Mouse (Mus musculus): ENCODE data around the gene Aff3. TPM values are rescaled to one million over a fixed set of nuclear protein-coding genes. Genes with fewer than 3 reads are reported as not detected.

The Aff3 gene
- total RNA-seq, 1 experiment from 2014 or later, result 22.8 TPM

- no peak for ATAC-seq (replicated peaks; ENCODE audit: insufficient number of reproducible peaks, low FRiP score, low TSS enrichment, poor library complexity, severe bottlenecking)
Measured at GRCm38 (mm10) chr1:38199669-38200635, 464.8 kb downstream of the Aff3 start.

GRCm38 (mm10) chr1:38198393-38199029 is 466.2 kb downstream of the Aff3 start:
- no peak for ATAC-seq (replicated peaks; ENCODE audit: insufficient number of reproducible peaks, low FRiP score, low TSS enrichment, poor library complexity, severe bottlenecking)

GRCm38 (mm10) chr1:38197145-38197682 is 467.5 kb downstream of the Aff3 start:
- ATAC-seq (replicated peaks; ENCODE audit: insufficient number of reproducible peaks, low FRiP score, low TSS enrichment, poor library complexity, severe bottlenecking), result no peak

GRCm38 (mm10) chr1:38195721-38196120 is 469.0 kb downstream of the Aff3 start:
- no peak for ATAC-seq (replicated peaks; ENCODE audit: insufficient number of reproducible peaks, low FRiP score, low TSS enrichment, poor library complexity, severe bottlenecking)

GRCm38 (mm10) chr1:38186227-38186545 is 478.6 kb downstream of the Aff3 start:
- no peak for ATAC-seq (replicated peaks; ENCODE audit: insufficient number of reproducible peaks, low FRiP score, low TSS enrichment, poor library complexity, severe bottlenecking)

DNA sequence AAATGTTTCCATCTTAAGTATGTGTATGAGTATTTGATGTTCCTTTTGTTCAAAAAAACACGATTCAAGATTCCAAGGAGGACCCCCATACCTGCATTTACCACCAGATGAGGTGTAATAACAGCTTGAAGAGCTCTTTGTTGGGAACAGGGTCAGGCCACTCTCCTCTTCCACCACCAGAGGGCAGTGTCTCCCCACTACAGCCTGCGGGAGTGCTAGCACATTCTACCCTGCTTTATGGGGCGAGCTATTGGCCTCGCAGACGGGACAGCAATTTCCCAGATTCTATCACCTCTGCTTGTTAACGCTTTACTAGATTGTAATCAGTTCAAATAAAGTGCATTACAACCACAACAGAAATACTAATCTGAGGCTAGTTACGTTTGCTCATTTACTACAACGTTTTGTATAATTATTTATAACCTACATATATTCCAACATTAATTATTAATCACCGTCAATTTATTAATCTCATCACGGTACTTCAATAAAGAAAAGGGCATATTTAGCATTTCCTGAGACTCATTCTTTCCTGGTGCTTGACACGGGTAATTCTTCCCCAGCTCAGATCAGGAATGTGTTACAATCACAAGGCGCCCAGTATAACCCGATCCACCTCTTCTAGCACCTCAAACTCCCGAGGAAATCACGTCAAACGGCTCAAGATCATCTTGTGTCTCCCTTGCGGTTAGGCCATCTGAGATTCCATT is 479.1 kb downstream of the Aff3 start:
- ATAC-seq (replicated peaks; ENCODE audit: insufficient number of reproducible peaks, low FRiP score, low TSS enrichment, poor library complexity, severe bottlenecking), result peak; percentile 66

GRCm38 (mm10) chr1:38181020-38181550 is 483.7 kb downstream of the Aff3 start:
- ATAC-seq (replicated peaks; ENCODE audit: insufficient number of reproducible peaks, low FRiP score, low TSS enrichment, poor library complexity, severe bottlenecking), result no peak

DNA sequence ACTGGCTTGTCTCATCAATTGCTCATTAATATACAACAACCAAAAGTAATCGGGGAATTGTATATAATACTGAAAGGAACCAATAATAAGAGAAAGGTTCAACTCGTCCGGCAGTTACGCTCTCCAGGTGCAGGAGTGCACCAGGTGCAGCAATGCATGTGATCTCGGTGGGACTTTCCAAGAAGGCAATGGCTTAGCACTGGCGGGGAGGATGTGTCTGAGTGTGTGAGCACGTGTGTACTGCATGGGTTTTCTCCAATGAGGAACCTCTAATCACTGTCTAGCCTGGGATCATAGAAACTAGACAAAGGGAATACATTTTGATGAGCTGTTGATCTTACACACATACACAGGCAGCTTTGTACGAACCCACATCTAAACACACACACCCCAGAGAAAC is 485.8 kb downstream of the Aff3 start:
- ATAC-seq (replicated peaks; ENCODE audit: insufficient number of reproducible peaks, low FRiP score, low TSS enrichment, poor library complexity, severe bottlenecking), result no peak

DNA sequence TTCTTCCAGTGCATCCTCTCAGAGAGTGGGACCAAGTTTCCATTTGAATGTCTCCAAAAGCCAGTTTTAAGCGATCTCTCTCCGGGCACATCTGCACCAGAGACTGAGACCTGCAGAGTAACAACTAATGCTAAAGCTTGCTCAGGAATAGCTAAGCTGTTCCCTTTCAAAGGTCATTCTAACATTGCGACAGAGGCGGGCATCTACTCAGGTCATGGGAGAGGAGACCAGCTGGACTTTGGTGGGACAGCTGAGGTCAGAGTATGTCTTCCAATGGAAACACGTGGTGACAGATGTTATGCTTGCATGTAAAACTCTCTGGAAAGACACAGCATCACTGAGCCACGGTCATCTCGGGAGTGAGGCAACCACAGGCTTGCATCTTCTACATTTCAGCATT is 488.7 kb downstream of the Aff3 start:
- ATAC-seq (replicated peaks; ENCODE audit: insufficient number of reproducible peaks, low FRiP score, low TSS enrichment, poor library complexity, severe bottlenecking), result no peak

DNA sequence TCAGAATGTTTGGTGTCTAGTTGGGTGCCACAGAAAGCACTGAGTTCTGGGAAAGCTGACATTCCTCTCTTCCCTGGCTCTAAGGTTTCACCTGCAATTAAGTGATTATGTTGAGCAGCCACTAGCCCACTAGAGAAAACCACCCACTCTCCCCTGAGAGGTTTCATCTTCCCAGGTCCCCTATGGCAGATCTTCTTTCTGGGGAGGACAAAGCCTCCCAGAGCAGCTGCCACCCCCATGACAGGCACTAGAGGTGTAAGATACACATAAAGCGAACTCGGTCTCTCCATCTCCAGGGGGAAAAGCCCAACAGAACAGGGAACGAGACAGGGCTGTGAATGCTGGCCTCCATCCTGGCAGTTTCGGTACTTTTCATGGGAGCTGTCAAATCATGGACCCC is 492.9 kb downstream of the Aff3 start:
- ATAC-seq (replicated peaks; ENCODE audit: insufficient number of reproducible peaks, low FRiP score, low TSS enrichment, poor library complexity, severe bottlenecking), result no peak

GRCm38 (mm10) chr1:38165696-38166095 is 499.1 kb downstream of the Aff3 start:
- no peak for ATAC-seq (replicated peaks; ENCODE audit: insufficient number of reproducible peaks, low FRiP score, low TSS enrichment, poor library complexity, severe bottlenecking)

DNA sequence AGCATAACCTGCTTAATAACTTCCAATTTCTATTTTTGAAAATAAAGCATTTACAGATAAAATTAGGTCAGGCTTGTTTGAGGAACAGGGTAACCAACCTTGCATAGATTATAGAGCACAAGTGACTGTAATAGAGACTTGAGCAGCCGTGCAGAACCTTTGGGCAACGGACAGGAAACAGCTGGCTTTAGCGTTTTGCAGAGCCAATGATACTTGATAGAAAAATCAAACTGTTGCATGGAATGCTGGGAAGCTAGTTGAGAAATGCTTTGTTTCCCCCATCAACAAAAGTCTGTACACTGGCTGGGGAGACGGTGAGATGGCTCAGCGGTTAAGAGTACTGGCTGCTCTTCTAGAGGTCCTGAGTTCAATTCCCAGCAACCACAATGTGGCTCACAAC is 514.7 kb downstream of the Aff3 start:
- no peak for ATAC-seq (replicated peaks; ENCODE audit: insufficient number of reproducible peaks, low FRiP score, low TSS enrichment, poor library complexity, severe bottlenecking)

DNA sequence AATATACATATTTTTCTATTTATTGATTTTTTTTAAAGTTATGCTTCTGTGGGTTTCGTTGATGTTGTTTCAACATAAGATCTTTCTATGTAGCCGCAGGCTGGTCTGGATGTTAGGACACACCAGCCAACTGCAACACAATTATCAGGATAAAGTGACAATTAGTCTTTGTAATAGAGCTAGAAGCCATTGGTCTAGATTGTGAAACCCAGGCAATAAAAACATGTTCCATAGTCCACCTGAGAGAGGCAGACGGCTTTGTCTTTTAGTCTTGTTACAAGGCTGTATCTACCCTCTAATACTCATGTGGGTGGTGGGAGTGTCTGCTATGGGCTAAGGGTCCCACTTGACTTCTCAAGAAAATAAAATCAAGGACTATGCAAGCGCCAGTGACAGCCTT is 518.7 kb downstream of the Aff3 start:
- ATAC-seq (replicated peaks; ENCODE audit: insufficient number of reproducible peaks, low FRiP score, low TSS enrichment, poor library complexity, severe bottlenecking), result no peak

DNA sequence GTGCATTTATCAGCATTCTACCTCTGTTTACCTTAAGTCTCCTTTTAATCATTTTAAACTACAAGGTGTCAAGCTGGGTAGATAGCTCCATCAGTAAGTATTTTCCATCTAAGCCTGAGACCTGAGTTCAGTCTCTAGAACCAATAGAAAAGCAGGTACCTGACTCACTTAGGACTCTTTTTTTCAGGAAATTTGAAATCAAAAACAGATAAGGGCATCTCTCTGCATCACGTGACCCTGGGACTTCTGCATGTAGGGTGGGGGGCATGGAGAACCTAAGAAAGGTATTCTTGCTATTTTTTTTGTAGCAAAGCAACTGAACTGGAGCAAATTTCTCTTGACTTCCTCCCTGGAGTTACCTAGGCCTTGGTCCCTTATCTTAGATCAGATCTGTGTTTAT is 523.4 kb downstream of the Aff3 start:
- ATAC-seq (replicated peaks; ENCODE audit: insufficient number of reproducible peaks, low FRiP score, low TSS enrichment, poor library complexity, severe bottlenecking), result no peak

- ATAC-seq (replicated peaks; ENCODE audit: insufficient number of reproducible peaks, low FRiP score, low TSS enrichment, poor library complexity, severe bottlenecking), result no peak
Measured at GRCm38 (mm10) chr1:38140911-38141310, 523.8 kb downstream of the Aff3 start.

GRCm38 (mm10) chr1:38139396-38139795 is 525.4 kb downstream of the Aff3 start:
- no peak for ATAC-seq (replicated peaks; ENCODE audit: insufficient number of reproducible peaks, low FRiP score, low TSS enrichment, poor library complexity, severe bottlenecking)

DNA sequence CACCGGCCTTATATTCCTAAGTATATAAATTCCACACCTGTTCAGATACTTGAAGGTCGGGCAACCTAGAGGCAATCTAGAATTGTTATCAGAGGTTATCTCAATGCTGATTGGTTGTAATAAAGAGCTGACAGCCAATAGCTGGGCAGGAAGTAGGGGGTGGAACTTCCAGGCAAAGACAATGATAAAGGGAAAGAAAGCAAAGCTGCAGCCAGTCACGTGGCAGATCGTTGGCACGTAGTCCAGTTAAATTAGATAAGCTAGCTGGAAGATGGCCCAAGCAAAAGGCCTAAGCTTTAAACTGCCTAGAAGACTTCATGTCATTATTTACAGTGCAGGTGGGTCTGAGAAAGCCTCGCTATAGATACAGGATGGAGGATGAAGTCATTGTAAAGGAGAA is 531.8 kb downstream of the Aff3 start:
- ATAC-seq (replicated peaks; ENCODE audit: insufficient number of reproducible peaks, low FRiP score, low TSS enrichment, poor library complexity, severe bottlenecking), result no peak

DNA sequence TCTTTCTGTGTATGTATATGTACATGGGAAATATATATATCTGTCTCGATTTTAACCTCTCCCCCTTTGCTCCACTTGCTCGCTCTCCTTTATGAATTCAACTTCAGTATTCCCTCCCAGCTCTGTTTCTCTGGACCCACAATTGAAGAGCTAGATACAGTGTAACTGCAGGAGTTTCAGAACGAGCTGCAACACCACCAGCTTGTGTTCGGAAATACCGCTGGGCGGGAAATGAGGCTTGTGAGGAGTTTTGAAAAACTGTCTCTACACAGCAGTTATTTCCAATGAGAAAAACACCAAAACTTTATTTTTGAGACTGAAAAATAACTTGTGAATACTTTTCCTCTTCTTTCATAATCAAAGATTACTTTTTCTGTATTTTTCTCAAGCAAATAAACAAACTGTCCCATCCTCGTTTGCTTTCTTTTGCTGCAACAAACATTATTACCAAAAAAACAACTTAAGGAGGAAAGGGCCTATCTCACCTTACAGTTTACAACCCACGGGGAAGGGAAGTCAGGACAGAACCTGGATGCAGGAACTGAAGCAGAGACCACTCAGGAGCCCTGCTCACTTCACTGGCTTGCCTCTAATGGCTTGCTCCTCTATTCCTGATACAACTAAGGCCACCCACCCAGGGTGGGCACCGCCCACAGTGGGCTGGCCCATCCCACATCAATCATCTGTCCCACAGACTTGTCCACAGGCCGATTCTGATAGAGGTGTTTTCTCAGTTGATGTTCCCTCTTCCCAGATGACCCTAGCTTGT is 533.9 kb downstream of the Aff3 start:
- ATAC-seq (replicated peaks; ENCODE audit: insufficient number of reproducible peaks, low FRiP score, low TSS enrichment, poor library complexity, severe bottlenecking), result no peak
